Mouse (Mus musculus) mature B cell (primary cell): ENCODE data around the gene Gm21149.
"Not testable (repeated sequence)": the region's sequence is repeated elsewhere in the genome, so short reads cannot be mapped to it uniquely, and the experiment has no call there.

ENCODE experiments used
- in situ Hi-C: fragments of 300-500 bp; cut with MboI; formaldehyde crosslinking; loops from 2 replicates; pipeline ENCODE4 v1.14.3; 2019

Gm21149 gene

GRCm38 (mm10) chr5:15461613-15462012 is 14.7 kb downstream of the Gm21149 start:
- in situ Hi-C loops = not testable (repeated sequence)

- in situ Hi-C loops = not testable (repeated sequence)
Observed at GRCm38 (mm10) chr5:15457865-15458571, 18.3 kb downstream of the Gm21149 start.
